Mouse (Mus musculus): Measurements from ENCODE around the gene Adgrg3.

- TF ChIP-seq BHLHE40 (IDR thresholded peaks at IDR 0.05; ENCODE audit: low read depth, low read length): no peak
- TF ChIP-seq CTCF (conservative IDR thresholded peaks at IDR 0.05 in 1 of 2, IDR thresholded peaks at IDR 0.05 in 1 of 2; ENCODE audit: low read depth in 2 of 2, low read length in 2 of 2): no peak
- TF ChIP-seq HCFC1 (IDR thresholded peaks at IDR 0.05; ENCODE audit: low read depth, low read length): no peak
- no peak for TF ChIP-seq SMC3 (IDR thresholded peaks at IDR 0.05; ENCODE audit: low read depth, low read length)
- no peak for TF ChIP-seq POLR2A (IDR thresholded peaks at IDR 0.05; ENCODE audit: low read depth, low read length)
- no peak for TF ChIP-seq ELF1 (IDR thresholded peaks at IDR 0.05; ENCODE audit: low read depth, low read length)
Measured at GRCm38 (mm10) chr8:94978131-94978530, 39.4 kb upstream of the Adgrg3 start.
